Mouse (Mus musculus) lung, embryonic 14.5 days (tissue): ENCODE measurements around the gene Stmn1. TPM values are rescaled to one million over a fixed set of nuclear protein-coding genes. Genes with fewer than 3 reads are reported as not detected.
"Not testable (repeated sequence)": the region's sequence is repeated elsewhere in the genome, so short reads cannot be mapped to it uniquely, and the experiment has no call there.

ENCODE experiments used
- ATAC-seq: fragments of 200-750 bp; cut with Nextera tagmentation; 2 replicates; pipeline ENCODE4 v1.8.0; 2017; ENCODE audit warnings: mild to moderate bottlenecking, moderate TSS enrichment, moderate library complexity; ENCODE audit not compliant: insufficient read depth
- DNase-seq: peaks from one replicate; pipeline ENCODE4 v3.0.0-alpha.2; 2015
- H3K27ac ChIP-seq: fragments of 300-500 bp; sonication (generic); 2 replicates; pipeline ENCODE4 v1.5.1; 2014; ENCODE audit warnings: low read depth, mild to moderate bottlenecking, moderate library complexity
- H3K27me3 ChIP-seq: fragments of 300-500 bp; sonication (generic); 2 replicates; pipeline ENCODE4 v1.6.1; 2014; ENCODE audit warnings: low read length, control low read depth; ENCODE audit not compliant: insufficient read depth
- H3K36me3 ChIP-seq: fragments of 300-500 bp; sonication (generic); 2 replicates; pipeline ENCODE4 v1.6.1; 2014; ENCODE audit warnings: control low read depth; ENCODE audit not compliant: insufficient read depth
- H3K4me1 ChIP-seq: fragments of 300-500 bp; sonication (generic); 2 replicates; pipeline ENCODE4 v1.6.1; 2014; ENCODE audit warnings: antibody characterized with exemption, control low read depth; ENCODE audit not compliant: insufficient read depth
- H3K4me2 ChIP-seq: fragments of 300-500 bp; sonication (generic); 2 replicates; pipeline ENCODE4 v1.6.1; 2014; ENCODE audit warnings: mild to moderate bottlenecking
- H3K4me3 ChIP-seq: fragments of 300-500 bp; sonication (generic); 2 replicates; pipeline ENCODE4 v1.5.1; 2014; ENCODE audit warnings: low read depth, low read length
- H3K9ac ChIP-seq: fragments of 300-500 bp; sonication (generic); 2 replicates; pipeline ENCODE4 v1.6.1; 2014
- H3K9me3 ChIP-seq: fragments of 300-500 bp; sonication (generic); 2 replicates; pipeline ENCODE4 v1.6.1; 2016; ENCODE audit warnings: low read depth, low read length, control low read depth
- CTCF ChIP-seq: IDR thresholded peaks from 2 replicates; pipeline ENCODE4 v1.5.1; 2016; ENCODE audit warnings: antibody characterized with exemption, low read depth
- WGBS: fragments of 180-500 bp; shearing (Covaris S2); extraction: QIAGEN DNeasy Blood & Tissue Kit; methylation state at CpG from one replicate; pipeline ENCODE4 v1.1.7; 2014; 5-methylcytosine and 5-hydroxymethylcytosine counted together
- polyA plus RNA-seq: library from polyadenylated mRNA; unstranded; fragments of >200 nt; fragmentation: Nextera tagmentation; extraction: Ambion mirVana; gene quantifications from 2 replicates; pipeline ENCODE4 v1.2.1, GENCODE M21; 2014

Gene Stmn1
- polyA plus RNA-seq, 1 experiment from 2014 or later = 1,772 TPM

GRCm38 (mm10) chr4:134494780-134495545, 26.8 kb downstream of the Stmn1 start:
- ATAC-seq (no peak), DNase-seq (peak; percentile 38)
- Histone ChIP-seq H3K9ac (no peak overlapping the region), H3K27ac (no peak overlapping the region), H3K4me2 (no peak overlapping the region), H3K36me3 (no peaks in the 10 kb centered on the region), H3K4me1 (peaks cover 5% of the 10 kb centered on the region; the same call in 1 of the 2 replicates), H3K27me3 (no peaks in the 10 kb centered on the region), H3K4me3 (no peak overlapping the region), H3K9me3 (no peaks in the 10 kb centered on the region)
- 54% methylated on average over 16 of the region's 16 CpGs for WGBS
- TF ChIP-seq CTCF = no peak

GRCm38 (mm10) chr4:134495546-134495923, 27.4 kb downstream of the Stmn1 start:
- no peak for ATAC-seq
- Histone ChIP-seq H3K27me3 (no peaks in the 10 kb centered on the region), H3K9me3 (no peaks in the 10 kb centered on the region), H3K4me2 (no peak overlapping the region), H3K9ac (no peak overlapping the region), H3K27ac (no peak overlapping the region), H3K4me3 (no peak overlapping the region), H3K36me3 (no peaks in the 10 kb centered on the region), H3K4me1 (peaks cover 5% of the 10 kb centered on the region; the same call in 1 of the 2 replicates)
- no peak for TF ChIP-seq CTCF
- WGBS = 64% methylated on average over 5 of the region's 5 CpGs
- no peak for DNase-seq

GRCm38 (mm10) chr4:134496595-134497210, 28.6 kb downstream of the Stmn1 start, which contains the start of gene Paqr7:
TSS of gene Paqr7 (plus strand) at chr4:134496697.
- WGBS = 3% methylated on average over 35 of the region's 35 CpGs
- peak within 1 kb of the TSS; percentile 48 for H3K4me3 ChIP-seq
- H3K27me3 ChIP-seq = no peaks in the 10 kb centered on the region
- peak within 1 kb of the TSS; percentile 58 for H3K9ac ChIP-seq
- TF ChIP-seq CTCF = 0 out of 2 replicates have a peak, but pooled peaks have one; percentile 10
- peak; percentile 76 for DNase-seq
- peak within 1 kb of the TSS; percentile 59; the same call in 1 of the 2 replicates for H3K27ac ChIP-seq
- ATAC-seq = peak; percentile 67
- H3K9me3 ChIP-seq = no peaks in the 10 kb centered on the region
- H3K4me1 ChIP-seq = peaks cover 5% of the 10 kb centered on the region; the same call in 1 of the 2 replicates
- H3K36me3 ChIP-seq = no peaks in the 10 kb centered on the region
- peak within 1 kb of the TSS; percentile 93 for H3K4me2 ChIP-seq

GRCm38 (mm10) chr4:134497223-134497622, 29.1 kb downstream of the Stmn1 start:
- H3K27ac ChIP-seq = no peak overlapping the region
- TF ChIP-seq CTCF = no peak
- H3K36me3 ChIP-seq = no peaks in the 10 kb centered on the region
- H3K9me3 ChIP-seq = no peaks in the 10 kb centered on the region
- peak overlapping the region; percentile 58 for H3K9ac ChIP-seq
- H3K27me3 ChIP-seq = no peaks in the 10 kb centered on the region
- peak overlapping the region; percentile 48 for H3K4me3 ChIP-seq
- 10% methylated on average over 6 of the region's 6 CpGs for WGBS
- DNase-seq (no peak), ATAC-seq (peak; percentile 59; the same call in 1 of the 2 replicates)
- H3K4me2 ChIP-seq = peak overlapping the region; percentile 93
- H3K4me1 ChIP-seq = peaks cover 5% of the 10 kb centered on the region; the same call in 1 of the 2 replicates

- DNase-seq = peak; percentile 58
- 63% methylated on average over 12 of the region's 12 CpGs for WGBS
- Histone ChIP-seq H3K36me3 (no peaks in the 10 kb centered on the region), H3K9ac (no peak overlapping the region), H3K4me1 (peaks cover 5% of the 10 kb centered on the region; the same call in 1 of the 2 replicates), H3K27me3 (no peaks in the 10 kb centered on the region), H3K9me3 (no peaks in the 10 kb centered on the region), H3K4me3 (no peak overlapping the region), H3K4me2 (peak overlapping the region; percentile 93; the same call in 1 of the 2 replicates), H3K27ac (no peak overlapping the region)
- TF ChIP-seq CTCF = no peak
- ATAC-seq = no peak
Observed at GRCm38 (mm10) chr4:134497986-134498731, 30.0 kb downstream of the Stmn1 start.

GRCm38 (mm10) chr4:134498983-134499382, 30.9 kb downstream of the Stmn1 start:
- H3K9me3 ChIP-seq, H3K4me1 ChIP-seq, H3K9ac ChIP-seq, H3K4me2 ChIP-seq, H3K27ac ChIP-seq, H3K36me3 ChIP-seq, H3K4me3 ChIP-seq, ATAC-seq, H3K27me3 ChIP-seq, DNase-seq: not testable (repeated sequence)
- WGBS = 76% methylated on average over 6 of the region's 6 CpGs
